7 mouse cellular contexts compared by ENCODE assay signal in the genomic region with DNA sequence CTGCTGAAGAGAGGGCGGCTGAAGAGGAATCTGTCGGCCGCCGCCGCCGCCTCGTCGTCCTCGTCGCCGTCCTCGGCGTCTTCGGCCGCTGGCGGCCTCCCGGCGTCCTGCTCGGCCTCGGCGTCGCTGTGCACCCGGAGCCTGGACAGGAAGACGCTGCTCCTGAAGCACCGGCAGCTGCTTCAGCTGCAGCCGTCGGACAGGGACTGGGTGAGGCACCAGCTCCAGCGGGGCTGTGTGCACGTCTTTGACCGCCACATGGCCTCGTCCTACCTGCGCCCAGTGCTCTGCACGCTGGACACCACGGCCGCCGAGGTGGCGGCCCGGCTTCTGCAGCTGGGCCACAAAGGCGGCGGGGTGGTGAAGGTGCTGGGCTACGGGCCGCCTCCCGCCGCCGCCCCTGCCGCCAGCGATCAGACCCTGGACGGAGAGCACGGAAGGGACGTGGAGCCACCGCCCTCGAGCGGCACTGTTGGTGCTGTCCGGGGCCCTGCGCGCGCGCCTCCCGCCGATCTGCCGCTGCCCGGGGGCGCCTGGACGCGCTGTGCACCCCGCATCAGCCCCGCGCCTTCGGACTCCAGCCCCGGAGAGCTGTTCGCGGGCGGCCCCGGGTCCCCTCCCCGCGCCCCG. TPM values are rescaled to one million over a fixed set of nuclear protein-coding genes. Genes with fewer than 3 reads are reported as not detected.
A peak's percentile ranks its signal among the peaks of the same experiment; 100 is the strongest.
DNase-seq lines count a peak whose midpoint lies in the region; ATAC-seq lines count a peak whose summit lies in the region.

No protein-coding gene starts in this region.

- H3K36me3 ChIP-seq in forebrain, embryonic 16.5 days (ENCODE audit: control insufficient read depth, insufficient read depth): no peaks in the 10 kb centered on the region
- no peaks in the 10 kb centered on the region for H3K36me3 ChIP-seq in hindbrain, embryonic 13.5 days

- peak; percentile 26 for ATAC-seq in cerebellum, adult (ENCODE audit: insufficient number of reproducible peaks, low FRiP score, low TSS enrichment)
- ATAC-seq in forebrain, embryonic 16.5 days: no peak; the same call in 1 of the 2 replicates
- ATAC-seq in hindbrain, embryonic 13.5 days (ENCODE audit: low FRiP score): peak; percentile 14

- H3K4me1 ChIP-seq in forebrain, embryonic 16.5 days (replicated peaks; ENCODE audit: control insufficient read depth, insufficient read depth, low read length): peaks cover 24% of the 10 kb centered on the region
- peaks cover 35% of the 10 kb centered on the region for H3K4me1 ChIP-seq in hindbrain, embryonic 13.5 days (replicated peaks)

- intact Hi-C loops in left cerebral cortex, postnatal 36 days (cut with DNase I): loop anchor here (2.0 to 10.0 kb wide), 5 partner anchors 70 to 542 kb away; a partner anchor contains a TSS

- peak overlapping the region; percentile 95 for H3K27ac ChIP-seq in forebrain, embryonic 16.5 days (ENCODE audit: low read length)
- H3K27ac ChIP-seq in hindbrain, embryonic 13.5 days: peak overlapping the region; percentile 97

- peak overlapping the region; percentile 82 for H3K4me2 ChIP-seq in forebrain, embryonic 16.5 days (ENCODE audit: low read length)
- peak overlapping the region; percentile 81 for H3K4me2 ChIP-seq in hindbrain, embryonic 13.5 days

- peak overlapping the region; percentile 94 for H3K4me3 ChIP-seq in forebrain, embryonic 16.5 days (replicated peaks; ENCODE audit: low read length)
- peak overlapping the region; percentile 96 for H3K4me3 ChIP-seq in hindbrain, embryonic 13.5 days

- WGBS in forebrain, embryonic 16.5 days: under 1% methylated on average over 65 of the region's 77 CpGs
- 1% methylated on average over 71 of the region's 77 CpGs for WGBS in hindbrain, embryonic 13.5 days

- peak overlapping the region; percentile 93 for H3K9ac ChIP-seq in forebrain, embryonic 16.5 days (replicated peaks; ENCODE audit: low read depth, low read length)
- peak overlapping the region; percentile 99 for H3K9ac ChIP-seq in hindbrain, embryonic 13.5 days

- DNase-seq in NIH3T3 (ENCODE audit: low read depth): peak; percentile 66
- DNase-seq in left cerebral cortex, postnatal 36 days (ENCODE audit: low spot score in 2 of 2): peak; percentile 46 to 61
- peak; percentile 63 for DNase-seq in mesoderm, embryonic 11.5 days (ENCODE audit: low read depth, low spot score)
- peak; percentile 44 for DNase-seq in right cerebral cortex, postnatal 4 days

- no peaks in the 10 kb centered on the region for H3K27me3 ChIP-seq in forebrain, embryonic 16.5 days (replicated peaks; ENCODE audit: control insufficient read depth, insufficient read depth, low read length)
- no peaks in the 10 kb centered on the region for H3K27me3 ChIP-seq in hindbrain, embryonic 13.5 days

- no peaks in the 10 kb centered on the region for H3K9me3 ChIP-seq in forebrain, embryonic 16.5 days (ENCODE audit: control insufficient read depth, low read length)
- no peaks in the 10 kb centered on the region for H3K9me3 ChIP-seq in hindbrain, embryonic 13.5 days

RNA-seq across cellular contexts. Expression of a gene that starts 0.9 kb away (rescaled TPM):
- polyA plus RNA-seq in forebrain, embryonic 16.5 days (2015; fragmentation: Nextera tagmentation; extraction: Ambion mirVana): 7.0 and 7.7 TPM in 2 replicates
- polyA plus RNA-seq in hindbrain, embryonic 13.5 days (2015; fragmentation: Nextera tagmentation; extraction: Ambion mirVana): 6.8 and 6.9 TPM in 2 replicates
- total RNA-seq in left cerebral cortex, postnatal 36 days (2021): 10 to 100 TPM; 64.2 to 65.0 TPM
